Mouse (Mus musculus) olfactory bulb, adult 2 months (tissue): Measurements from ENCODE around the gene Jup. TPM values are rescaled to one million over a fixed set of nuclear protein-coding genes. Genes with fewer than 3 reads are reported as not detected.

ENCODE experiments used
- H3K27ac ChIP-seq: fragments of 200-500 bp; 2 replicates; pipeline ENCODE4 v1.5.1; 2012; ENCODE audit warnings: low read depth, low read length; ENCODE audit not compliant: insufficient read depth
- H3K4me1 ChIP-seq: fragments of 200-500 bp; 2 replicates; pipeline ENCODE4 v1.6.1; 2012; ENCODE audit warnings: low read length; ENCODE audit not compliant: control insufficient read depth, insufficient read depth
- H3K4me3 ChIP-seq: fragments of 200-500 bp; 2 replicates; pipeline ENCODE4 v1.5.1; 2012; ENCODE audit warnings: mild to moderate bottlenecking, low read depth, low read length, moderate library complexity; ENCODE audit not compliant: insufficient read depth
- CTCF ChIP-seq: fragments of 200-500 bp; IDR thresholded peaks from 2 replicates; pipeline ENCODE4 v1.5.1; 2012; ENCODE audit warnings: low read depth, mild to moderate bottlenecking, low read length, moderate library complexity; ENCODE audit not compliant: insufficient read depth
- POLR2A ChIP-seq: fragments of 200-500 bp; IDR thresholded peaks from 2 replicates; pipeline ENCODE4 v1.6.1; 2012; ENCODE audit warnings: mild to moderate bottlenecking, low read depth, low read length, moderate library complexity; ENCODE audit not compliant: insufficient read depth
- WGBS: fragments of 180-500 bp; shearing (Covaris S2); methylation state at CpG from one replicate; pipeline ENCODE4 v1.1.7; 2018; 5-methylcytosine and 5-hydroxymethylcytosine counted together
- polyA plus RNA-seq: library from polyadenylated mRNA; stranded (reverse); fragments of >200 nt; gene quantifications from 2 replicates; pipeline ENCODE4 v1.2.4, GENCODE M21; 2012; ENCODE audit warnings: low replicate concordance; ENCODE audit not compliant: missing spikeins, insufficient read depth, insufficient read length

The Jup gene
- polyA plus RNA-seq, 1 experiment = not detected

DNA sequence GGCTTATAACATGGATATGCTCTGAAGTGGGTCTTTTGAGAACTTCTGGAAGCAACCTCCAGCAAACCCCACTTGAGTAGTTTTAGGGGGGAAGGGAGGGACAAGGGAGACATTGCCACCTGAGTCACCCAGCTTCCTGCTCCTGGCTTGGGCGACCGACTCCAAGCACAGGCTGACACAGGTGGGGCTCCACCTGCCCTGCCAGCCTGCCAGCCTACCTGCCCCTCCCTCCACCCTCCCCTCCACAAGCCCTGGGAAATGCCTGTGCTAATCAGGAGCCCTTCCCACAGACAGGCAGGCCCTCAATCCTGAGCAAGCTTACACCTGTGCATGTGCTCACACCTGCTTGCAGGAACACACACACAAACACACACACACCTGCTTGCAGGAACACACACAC is 5.1 kb upstream of the Jup start:
- TF ChIP-seq CTCF = no peak
- no peak for TF ChIP-seq POLR2A
- Histone ChIP-seq H3K27ac (peak overlapping the region; percentile 87), H3K4me3 (no peak overlapping the region), H3K4me1 (peaks cover 30% of the 10 kb centered on the region)
- 52% methylated on average over 2 of the region's 2 CpGs for WGBS

DNA sequence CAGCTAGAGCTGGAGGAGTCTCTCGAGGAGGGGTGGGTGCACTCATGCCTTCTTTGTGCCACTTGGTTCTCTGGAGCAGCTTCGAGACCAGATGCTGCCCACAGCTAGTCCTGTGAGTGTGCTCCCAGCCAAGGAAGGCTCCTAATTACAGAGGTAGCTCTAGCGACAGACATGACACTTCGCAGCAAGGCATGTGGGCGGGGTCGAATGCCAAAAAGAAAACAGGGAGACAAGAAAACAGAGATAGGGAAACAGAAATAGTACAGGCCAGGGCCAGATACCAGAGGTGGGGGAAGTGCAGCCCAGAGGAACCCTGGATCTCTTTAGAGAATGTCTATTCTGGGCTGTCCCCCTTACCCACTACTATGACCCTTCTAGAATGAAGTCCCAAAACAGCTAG is 4.7 kb upstream of the Jup start:
- 13% methylated on average over 6 of the region's 6 CpGs for WGBS
- peaks cover 30% of the 10 kb centered on the region for H3K4me1 ChIP-seq

DNA sequence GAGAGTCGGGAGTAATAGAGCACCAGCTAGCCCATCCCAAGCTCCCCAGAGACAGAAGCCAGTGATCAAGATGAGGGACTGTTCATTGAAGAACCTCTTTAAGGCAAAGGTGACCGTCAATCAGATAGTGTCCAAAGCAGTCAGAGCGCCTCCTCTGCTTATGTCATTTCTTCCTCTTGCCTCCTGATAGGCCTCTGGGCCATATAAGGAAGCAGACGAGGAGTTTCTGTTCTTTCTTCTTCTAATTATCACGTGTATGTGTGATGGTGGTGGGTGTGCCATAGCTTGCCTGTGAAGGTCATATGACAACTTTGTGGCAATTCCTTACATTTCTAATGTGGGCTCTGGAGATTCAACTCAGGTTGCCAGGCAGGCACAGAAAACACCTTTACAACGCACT is 3.3 kb upstream of the Jup start:
- no peak overlapping the region for H3K4me3 ChIP-seq
- TF ChIP-seq POLR2A = no peak
- TF ChIP-seq CTCF = no peak
- H3K4me1 ChIP-seq = peaks cover 35% of the 10 kb centered on the region
- WGBS = 85% methylated on average over 6 of the region's 6 CpGs
- no peak overlapping the region for H3K27ac ChIP-seq

More for the DNA sequence above, 4.7 kb upstream of the Jup start:
- Histone ChIP-seq H3K4me3 (no peak overlapping the region), H3K27ac (peak overlapping the region; percentile 87)
- no peak for TF ChIP-seq POLR2A
- peak; percentile 12; the same call in 1 of the 2 replicates for TF ChIP-seq CTCF

DNA sequence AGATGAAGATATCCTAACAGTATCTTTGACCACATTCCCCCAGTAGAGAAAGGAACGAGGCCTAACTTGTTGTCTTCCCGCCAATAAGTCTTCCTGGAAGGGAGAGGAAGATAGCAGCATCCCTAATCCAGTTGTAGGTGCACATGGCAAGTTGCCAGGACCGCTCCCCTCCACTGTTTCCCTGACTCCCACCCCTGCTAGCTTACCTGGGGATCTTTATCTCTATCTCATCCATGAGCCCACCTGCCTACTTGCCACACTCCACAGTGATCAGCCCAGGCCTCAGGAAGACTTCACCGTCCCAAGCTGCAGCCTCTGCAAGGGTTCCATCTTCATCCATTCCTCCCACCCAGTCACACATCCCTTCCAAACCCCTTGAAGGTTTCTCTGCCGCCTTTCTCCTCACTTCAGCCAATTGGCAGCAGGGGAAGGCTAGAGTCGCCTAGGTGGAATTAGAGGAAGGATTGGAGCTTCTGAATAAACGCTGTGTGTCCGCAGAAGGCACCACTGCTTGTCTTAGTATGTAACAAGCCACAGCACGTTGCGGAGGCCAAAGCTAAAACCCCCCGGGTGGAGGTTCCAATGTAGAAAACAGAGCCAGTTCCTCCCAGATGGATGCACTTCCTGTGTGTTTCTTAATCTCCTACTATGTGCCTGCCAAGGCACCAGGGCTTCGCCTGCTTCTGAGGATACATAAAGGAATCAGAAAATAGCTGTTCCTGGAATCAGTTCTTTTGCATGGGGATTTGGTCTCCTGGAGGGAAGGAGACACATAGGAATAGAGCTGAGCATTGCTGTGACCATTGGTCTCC is 2.4 kb upstream of the Jup start:
- TF ChIP-seq CTCF (no peak), POLR2A (no peak)
- H3K4me3 ChIP-seq = no peak overlapping the region
- peaks cover 43% of the 10 kb centered on the region for H3K4me1 ChIP-seq
- H3K27ac ChIP-seq = no peak overlapping the region
- WGBS = 73% methylated on average over 12 of the region's 12 CpGs

DNA sequence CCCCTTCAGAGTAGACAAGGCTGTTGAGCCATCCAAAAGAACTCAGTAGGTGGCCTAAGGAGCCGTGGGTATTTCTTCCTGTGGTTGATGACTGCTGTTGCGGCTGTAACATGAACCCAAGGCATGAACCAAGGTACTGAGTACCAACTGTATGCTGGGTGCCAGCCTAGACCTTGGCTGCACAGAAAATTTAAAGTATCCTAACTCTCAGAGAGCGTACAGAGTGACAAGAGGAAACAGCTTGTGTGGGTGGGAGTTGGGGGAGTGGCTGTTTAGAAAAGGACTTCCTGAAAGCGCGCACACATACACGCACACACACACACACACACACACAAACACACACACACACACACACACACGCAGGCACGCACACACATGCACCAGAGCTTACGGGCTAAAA is 1.8 kb upstream of the Jup start:
- 59% methylated on average over 9 of the region's 9 CpGs for WGBS
- H3K4me3 ChIP-seq = no peak overlapping the region
- TF ChIP-seq CTCF = no peak
- no peak for TF ChIP-seq POLR2A
- 0 out of 2 replicates have a peak overlapping the region, but pooled peaks have one; percentile 0 for H3K27ac ChIP-seq
- H3K4me1 ChIP-seq = peaks cover 44% of the 10 kb centered on the region

DNA sequence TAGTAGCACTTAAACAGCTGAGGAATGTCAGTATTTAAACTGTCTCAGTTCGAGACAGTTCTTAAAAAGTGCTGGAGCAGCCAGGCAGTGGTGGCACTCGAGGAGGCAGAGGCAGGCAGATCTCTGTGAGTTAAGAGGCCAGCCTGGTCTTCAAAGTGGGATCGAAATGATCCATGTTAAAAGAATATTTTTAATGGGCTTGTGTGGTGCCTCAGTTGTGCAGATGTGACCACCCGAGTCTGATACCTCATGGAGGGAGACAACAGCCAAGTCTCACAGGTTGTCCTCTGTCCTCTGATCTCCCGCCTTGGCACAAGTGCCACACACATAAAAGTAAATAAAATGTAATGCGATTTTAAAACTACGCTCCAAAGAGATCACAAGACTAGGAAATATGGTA is 954 bp upstream of the Jup start:
- peaks cover 45% of the 10 kb centered on the region for H3K4me1 ChIP-seq
- H3K27ac ChIP-seq = no peak overlapping the region
- H3K4me3 ChIP-seq = no peak overlapping the region
- 95% methylated on average over 7 of the region's 7 CpGs for WGBS
- TF ChIP-seq CTCF = no peak
- no peak for TF ChIP-seq POLR2A

DNA sequence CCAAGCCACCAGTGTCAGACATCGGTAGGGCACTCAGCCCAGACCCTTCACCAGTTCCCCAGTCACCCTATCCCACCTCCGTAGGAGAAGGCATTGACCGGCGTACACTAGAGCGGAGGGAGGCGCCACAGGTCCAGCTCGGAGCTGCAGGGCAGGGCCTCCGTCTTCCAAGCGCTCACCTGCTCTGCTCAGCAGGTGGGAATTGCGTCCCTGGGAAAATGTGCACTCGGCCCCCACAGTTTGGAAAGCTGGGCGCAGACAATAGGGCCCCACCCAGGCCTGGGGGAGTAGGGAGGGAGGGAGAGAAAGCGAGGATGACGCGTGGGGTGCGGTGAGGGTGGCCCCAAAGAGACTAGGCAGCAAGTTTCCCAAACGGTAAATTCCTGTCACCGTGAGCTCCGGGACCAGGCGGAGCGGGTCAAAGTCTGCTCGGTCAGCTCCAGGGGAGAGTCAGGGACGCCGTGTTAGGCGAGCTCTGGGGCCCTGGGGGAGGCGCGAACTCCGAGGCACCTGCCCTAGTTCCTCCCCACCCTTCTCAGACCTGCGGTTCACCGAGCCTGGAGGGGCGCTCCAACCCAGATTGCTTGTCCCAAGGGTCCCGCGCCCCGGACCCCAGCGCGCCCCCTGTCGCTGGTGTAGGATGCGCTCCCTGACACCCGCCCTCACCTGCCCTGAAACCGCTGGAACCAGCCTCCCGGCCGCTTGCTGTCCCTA is 520 bp downstream of the Jup start:
- TF ChIP-seq CTCF (peak; percentile 41; the same call in 1 of the 2 replicates), POLR2A (no peak)
- peak overlapping the region; percentile 34 for H3K27ac ChIP-seq
- H3K4me3 ChIP-seq = peak overlapping the region; percentile 86
- WGBS = 2% methylated on average over 42 of the region's 42 CpGs
- peaks cover 38% of the 10 kb centered on the region for H3K4me1 ChIP-seq

DNA sequence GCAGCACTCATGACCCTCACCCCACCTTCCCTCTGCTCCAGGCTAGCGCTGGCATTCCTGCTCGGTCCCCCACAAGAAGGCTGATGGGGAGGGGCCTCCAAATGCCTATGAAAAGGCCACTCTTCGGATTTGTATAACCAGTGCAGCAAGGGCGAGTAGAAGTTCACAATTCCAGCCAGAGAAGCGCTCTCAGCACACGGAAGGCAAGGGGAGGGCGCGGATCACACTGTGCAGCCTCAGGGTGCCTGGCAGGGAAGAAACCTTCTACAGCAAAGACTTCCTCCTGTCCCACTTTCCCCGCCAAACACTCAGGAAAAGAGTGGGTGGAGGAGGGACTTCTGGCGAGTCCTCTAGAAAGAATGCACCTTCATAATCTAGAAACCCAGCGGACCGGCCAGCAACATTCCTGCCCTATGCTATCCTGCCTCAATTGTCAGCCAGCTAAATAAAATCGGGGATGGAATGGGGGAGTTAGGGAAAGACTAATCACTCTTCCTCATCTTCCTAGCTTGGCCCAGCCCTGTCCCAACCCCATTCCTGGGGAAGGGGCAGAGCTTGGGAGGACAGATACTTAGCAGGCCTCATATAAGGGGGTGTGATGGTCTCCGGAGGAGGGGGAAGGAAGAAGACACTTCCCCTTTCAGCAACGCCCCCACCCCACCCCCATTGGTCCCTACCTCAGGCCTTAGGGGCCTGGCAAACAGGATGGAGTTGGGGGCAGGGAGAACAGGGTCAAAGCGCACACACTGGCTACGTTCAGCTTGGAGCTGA is 1.5 kb downstream of the Jup start:
- Histone ChIP-seq H3K4me1 (peaks cover 36% of the 10 kb centered on the region), H3K4me3 (peak overlapping the region; percentile 86), H3K27ac (peak overlapping the region; percentile 34)
- TF ChIP-seq CTCF (no peak), POLR2A (no peak)
- 23% methylated on average over 17 of the region's 17 CpGs for WGBS
